Mouse (Mus musculus): Measurements from ENCODE around the gene Farsa. TPM values are rescaled to one million over a fixed set of nuclear protein-coding genes. Genes with fewer than 3 reads are reported as not detected.

Gene Farsa
- polyA plus RNA-seq, 1 experiment from 2014 or later: 105 TPM

DNA sequence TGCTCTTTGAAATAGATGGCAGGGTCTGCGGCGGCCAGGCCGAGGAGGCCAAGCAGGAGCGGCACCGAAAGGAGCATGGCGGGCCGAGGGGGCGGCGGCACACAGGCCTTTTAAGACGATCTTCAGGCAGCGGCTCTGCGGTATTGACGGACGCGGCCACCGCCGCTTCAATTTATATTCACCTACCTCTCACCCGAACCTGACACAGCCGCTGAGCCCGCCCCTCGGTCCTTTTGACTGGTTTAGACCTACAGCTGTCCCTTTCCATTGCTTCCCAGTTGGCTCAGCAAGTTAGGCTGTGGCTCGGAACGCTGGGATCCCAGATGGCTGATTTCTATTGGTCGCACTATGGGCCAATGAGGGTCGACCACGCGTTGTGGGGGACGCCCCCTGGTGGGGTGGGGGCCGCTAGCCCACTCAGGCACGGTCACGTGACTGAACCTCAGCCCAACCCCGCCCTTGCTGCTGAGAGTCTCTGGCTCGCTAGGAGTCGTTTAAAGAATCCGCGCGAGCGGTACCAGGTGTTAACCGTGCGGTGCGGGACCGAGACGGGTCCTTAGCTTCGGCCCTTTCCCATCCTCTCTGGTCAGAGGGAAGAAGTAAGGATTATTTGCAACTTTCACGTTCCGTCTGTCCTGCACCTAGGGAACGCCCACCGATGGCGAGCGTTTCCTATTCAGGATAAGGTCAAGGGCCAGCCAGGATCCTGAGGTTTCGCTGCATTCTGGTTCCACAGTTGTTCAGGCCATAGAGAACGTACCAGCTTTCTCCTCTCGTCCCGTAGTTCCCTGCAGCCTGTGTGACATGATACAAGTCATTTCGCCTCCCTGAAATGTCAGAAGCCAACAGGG, 9.8 kb upstream of the Farsa start, which contains the start of gene Calr:
Gene Calr, minus strand, starts transcription at position 213 of the 851 bp plus-strand sequence.
- Histone ChIP-seq H3K4me1 (peaks cover 42% of the 10 kb centered on the region), H3K36me3 (peaks cover 34% of the 10 kb centered on the region), H3K4me3 (replicated peaks) (peak within 1 kb of the TSS; percentile 63), H3K27me3 (replicated peaks) (no peaks in the 10 kb centered on the region), H3K9ac (replicated peaks) (peak within 1 kb of the TSS; percentile 89), H3K27ac (replicated peaks) (peak within 1 kb of the TSS; percentile 87), H3K9me3 (replicated peaks) (no peaks in the 10 kb centered on the region), H3K4me2 (peak within 1 kb of the TSS; percentile 79)
- ATAC-seq (ENCODE audit: low FRiP score): peak; percentile 99
- under 1% methylated on average over 55 of the region's 55 CpGs for WGBS

DNA sequence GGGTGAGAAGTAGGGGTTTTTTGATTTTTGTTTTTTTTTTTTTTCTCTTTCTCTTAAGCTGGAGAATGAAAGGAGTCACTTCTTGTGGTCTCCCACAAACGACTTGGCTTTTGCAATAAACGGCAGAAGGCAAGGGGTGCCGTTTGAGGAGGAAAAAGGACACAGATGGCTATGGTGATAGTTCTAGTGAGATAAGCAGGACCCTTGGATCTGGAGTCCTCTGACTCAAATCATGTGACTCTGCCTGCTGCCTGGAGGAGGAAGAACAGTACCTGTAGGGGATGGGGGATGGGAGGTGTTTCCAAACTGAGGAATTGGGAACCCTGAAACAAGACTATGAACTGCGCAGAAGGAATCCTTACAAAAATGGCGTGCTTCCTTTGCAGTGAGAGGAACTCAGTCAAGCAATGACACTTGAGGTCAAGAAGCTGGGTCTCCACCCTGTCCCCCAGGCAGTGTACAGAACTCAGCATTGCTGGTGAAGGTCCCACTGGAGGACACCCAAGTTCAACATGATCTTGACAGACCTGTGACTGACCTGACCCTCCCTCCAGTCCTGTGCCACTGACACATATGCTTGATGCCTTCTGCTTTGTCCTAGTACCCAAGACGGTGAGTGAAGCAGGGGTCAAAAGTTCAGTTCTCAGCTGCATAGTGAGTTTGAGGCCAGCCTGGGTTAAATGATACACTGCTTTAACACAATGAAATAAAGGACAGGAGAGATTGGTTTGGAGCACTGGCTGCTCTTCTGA, 8.9 kb upstream of the Farsa start:
- H3K27me3 ChIP-seq (replicated peaks): no peaks in the 10 kb centered on the region
- peak overlapping the region; percentile 87 for H3K27ac ChIP-seq (replicated peaks)
- H3K36me3 ChIP-seq: peaks cover 24% of the 10 kb centered on the region
- ATAC-seq (ENCODE audit: low FRiP score): no peak
- H3K4me1 ChIP-seq: peaks cover 34% of the 10 kb centered on the region
- H3K9me3 ChIP-seq (replicated peaks): no peaks in the 10 kb centered on the region
- peak overlapping the region; percentile 79 for H3K4me2 ChIP-seq
- WGBS: 39% methylated on average over 6 of the region's 6 CpGs
- peak overlapping the region; percentile 63 for H3K4me3 ChIP-seq (replicated peaks)
- peak overlapping the region; percentile 74 for H3K9ac ChIP-seq (replicated peaks)

DNA sequence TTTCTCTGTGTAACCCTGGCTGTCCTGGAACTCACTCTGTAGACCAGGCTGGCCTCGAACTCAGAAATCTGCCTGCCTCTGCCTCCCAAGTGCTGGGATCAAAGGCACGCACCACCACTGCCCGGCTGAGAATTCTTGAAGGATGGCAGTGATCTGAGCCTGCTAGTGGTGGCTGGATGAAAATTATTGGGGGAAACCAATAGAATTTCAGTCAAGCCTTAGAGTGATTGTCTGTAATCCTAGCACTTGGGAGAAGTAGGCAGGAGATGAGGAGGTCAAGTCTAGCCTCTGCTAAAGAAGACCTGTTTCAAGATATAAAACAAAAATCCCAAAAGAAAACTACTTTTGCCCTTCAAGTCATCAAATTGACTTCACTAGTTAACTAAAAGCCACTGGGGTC, 355 bp upstream of the Farsa start:
- peaks cover 22% of the 10 kb centered on the region for H3K4me1 ChIP-seq
- no peaks in the 10 kb centered on the region for H3K9me3 ChIP-seq (replicated peaks)
- peak overlapping the region; percentile 90; the same call in 1 of the 2 replicates for H3K4me2 ChIP-seq
- no peaks in the 10 kb centered on the region for H3K27me3 ChIP-seq (replicated peaks)
- no peak overlapping the region for H3K27ac ChIP-seq (replicated peaks)
- no peak overlapping the region for H3K9ac ChIP-seq (replicated peaks)
- WGBS: 98% methylated on average over 3 of the region's 3 CpGs
- no peak overlapping the region; the same call in 1 of the 2 replicates for H3K4me3 ChIP-seq (replicated peaks)
- peaks cover 20% of the 10 kb centered on the region for H3K36me3 ChIP-seq
- peak; percentile 29; the same call in 1 of the 2 replicates for ATAC-seq (ENCODE audit: low FRiP score)

DNA sequence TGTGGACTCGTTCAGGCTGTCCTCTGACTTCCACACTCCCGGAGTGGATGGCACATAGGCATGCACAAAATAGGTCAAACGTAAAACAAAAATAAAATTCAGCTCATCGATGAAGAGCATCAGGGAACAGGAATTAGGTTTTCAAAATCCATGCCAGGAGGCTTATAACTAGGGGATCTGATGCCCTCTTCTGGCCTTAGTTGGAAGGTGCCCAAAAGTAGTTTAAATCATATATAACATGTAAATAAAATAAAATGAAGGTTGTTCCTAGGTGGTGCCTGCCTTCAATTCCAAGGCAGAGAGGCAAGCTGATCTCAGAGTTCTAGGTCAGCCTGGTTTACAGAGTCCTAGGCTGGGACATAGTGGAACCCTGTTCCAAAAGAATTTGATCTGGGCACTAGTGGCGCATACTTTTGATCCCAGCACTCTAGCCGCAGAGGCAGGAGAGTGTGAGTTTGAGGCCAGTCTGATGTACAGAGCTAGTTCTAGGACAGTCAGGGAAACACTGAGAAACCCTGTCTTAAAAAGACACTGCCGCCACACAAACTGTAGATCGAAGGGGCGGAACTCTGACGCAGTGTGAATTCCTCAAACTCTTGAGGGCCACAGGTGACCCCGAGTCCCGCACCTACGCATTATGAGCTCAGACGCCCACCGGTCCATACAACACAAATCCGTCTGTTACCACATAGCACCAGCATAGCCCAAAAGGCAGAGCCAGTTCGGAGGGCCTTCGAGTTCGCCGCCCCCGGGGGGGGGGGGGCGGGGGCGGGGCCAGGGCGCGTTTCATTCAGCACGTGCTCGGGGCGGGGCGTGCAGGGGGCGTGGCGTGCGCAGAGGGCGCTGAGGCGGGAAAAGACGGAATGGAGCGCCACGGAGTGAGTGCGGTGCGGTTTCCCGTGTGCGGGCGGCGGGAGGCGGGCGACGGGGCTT, 14.9 kb downstream of the Farsa start, which contains the start of gene Syce2:
Gene Syce2, plus strand, starts transcription at position 736 of the 933 bp plus-strand sequence.
- Histone ChIP-seq H3K4me2 (peak within 1 kb of the TSS; percentile 97), H3K27ac (replicated peaks) (no peak within 1 kb of the TSS), H3K4me3 (replicated peaks) (peak within 1 kb of the TSS; percentile 49), H3K36me3 (peaks cover 32% of the 10 kb centered on the region), H3K9ac (replicated peaks) (peak within 1 kb of the TSS; percentile 47), H3K9me3 (replicated peaks) (no peaks in the 10 kb centered on the region), H3K4me1 (peaks cover 16% of the 10 kb centered on the region), H3K27me3 (replicated peaks) (peaks cover 7% of the 10 kb centered on the region; the same call in 1 of the 2 replicates)
- peak; percentile 84 for ATAC-seq (ENCODE audit: low FRiP score)
- WGBS: 16% methylated on average over 41 of the region's 46 CpGs

DNA sequence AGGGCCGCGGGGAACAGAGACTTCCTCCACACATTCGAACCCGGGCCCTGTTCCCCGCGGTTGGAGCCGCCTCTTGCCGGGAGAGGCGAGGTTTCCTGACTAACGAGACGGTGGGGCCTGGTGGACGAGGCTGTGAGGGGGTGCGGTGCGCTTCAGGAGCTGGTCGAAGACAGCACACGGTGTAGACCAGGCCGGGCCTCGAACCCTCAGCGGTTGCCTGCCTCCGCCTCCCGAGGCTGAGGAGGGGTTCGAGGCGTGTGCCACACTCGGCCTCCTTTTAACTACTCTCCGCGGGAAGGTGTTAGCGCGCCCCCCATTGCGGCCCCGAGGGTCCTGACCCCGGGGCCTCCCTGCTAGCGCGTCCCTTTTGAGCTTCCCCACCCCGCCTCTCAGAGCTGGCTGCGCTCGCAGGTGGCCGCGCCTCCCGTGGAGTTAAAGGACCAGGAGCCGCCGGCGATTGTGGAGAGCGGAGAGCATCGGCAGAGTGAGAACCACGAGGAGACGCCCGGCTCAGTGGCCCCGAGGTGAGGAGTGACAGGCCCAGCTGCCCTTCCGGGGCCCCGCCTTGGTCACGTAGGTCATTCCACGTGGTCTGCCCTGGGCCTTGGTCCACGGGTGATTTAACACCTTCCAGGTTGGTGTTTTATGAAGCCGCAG, 15.6 kb downstream of the Farsa start:
- peak; percentile 55 for ATAC-seq (ENCODE audit: low FRiP score)
- peaks cover 7% of the 10 kb centered on the region; the same call in 1 of the 2 replicates for H3K27me3 ChIP-seq (replicated peaks)
- WGBS: 4% methylated on average over 54 of the region's 54 CpGs

DNA sequence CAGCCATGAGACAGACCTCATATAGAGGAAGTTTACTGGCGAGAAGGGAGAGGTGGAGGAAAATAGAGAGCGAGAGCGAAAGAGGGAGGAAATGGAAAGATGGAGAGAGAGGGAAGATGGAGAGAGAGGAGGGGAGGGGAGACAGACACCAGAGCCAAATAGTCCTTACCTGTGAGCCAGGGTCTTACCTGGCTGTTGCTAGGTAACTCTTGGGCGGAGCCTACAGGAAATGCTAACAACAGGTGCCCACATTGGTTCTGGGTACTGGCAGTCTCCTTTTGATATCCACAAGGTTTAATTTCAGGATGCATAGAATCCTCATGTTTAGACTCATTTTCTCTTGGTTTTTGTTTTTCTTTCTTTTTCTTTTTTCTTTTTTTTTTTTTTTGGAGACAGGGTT, 16.2 kb downstream of the Farsa start:
- H3K27ac ChIP-seq (replicated peaks): no peak overlapping the region
- ATAC-seq (ENCODE audit: low FRiP score): no peak
- 78% methylated on average over 4 of the region's 4 CpGs for WGBS
- H3K4me2 ChIP-seq: peak overlapping the region; percentile 97
- H3K36me3 ChIP-seq: peaks cover 18% of the 10 kb centered on the region
- H3K9me3 ChIP-seq (replicated peaks): no peaks in the 10 kb centered on the region
- H3K9ac ChIP-seq (replicated peaks): peak overlapping the region; percentile 47; the same call in 1 of the 2 replicates
- peaks cover 16% of the 10 kb centered on the region for H3K4me1 ChIP-seq
- H3K4me3 ChIP-seq (replicated peaks): peak overlapping the region; percentile 49
- peaks cover 7% of the 10 kb centered on the region; the same call in 1 of the 2 replicates for H3K27me3 ChIP-seq (replicated peaks)

More for the DNA sequence above, 15.6 kb downstream of the Farsa start:
- peaks cover 24% of the 10 kb centered on the region for H3K36me3 ChIP-seq
- H3K4me2 ChIP-seq: peak overlapping the region; percentile 97
- peaks cover 16% of the 10 kb centered on the region for H3K4me1 ChIP-seq
- H3K9ac ChIP-seq (replicated peaks): peak overlapping the region; percentile 47
- peak overlapping the region; percentile 49 for H3K4me3 ChIP-seq (replicated peaks)
- no peak overlapping the region for H3K27ac ChIP-seq (replicated peaks)
- no peaks in the 10 kb centered on the region for H3K9me3 ChIP-seq (replicated peaks)

DNA sequence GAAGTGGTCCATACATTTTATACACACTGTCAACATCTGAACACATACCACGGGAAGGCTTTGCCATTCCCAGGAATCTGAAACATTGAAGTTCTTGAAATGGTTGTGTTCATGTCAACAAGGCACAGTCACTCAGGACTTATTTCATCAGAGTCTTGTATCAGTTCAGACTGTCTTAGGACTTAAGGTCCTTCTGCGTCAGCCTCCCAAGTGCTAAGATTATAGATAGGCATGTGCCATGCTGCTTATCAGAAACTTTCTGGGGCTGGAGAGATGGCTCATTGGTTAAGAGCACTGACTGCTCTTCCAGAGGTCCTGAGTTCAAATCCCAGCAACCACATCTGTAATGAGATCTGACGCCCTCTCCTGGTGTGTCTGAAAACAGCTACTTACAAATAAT, 17.6 kb downstream of the Farsa start:
- Histone ChIP-seq H3K9ac (replicated peaks) (no peak overlapping the region), H3K27ac (replicated peaks) (no peak overlapping the region), H3K4me1 (peaks cover 16% of the 10 kb centered on the region), H3K36me3 (peaks cover 5% of the 10 kb centered on the region; the same call in 1 of the 2 replicates), H3K9me3 (replicated peaks) (no peaks in the 10 kb centered on the region), H3K4me2 (no peak overlapping the region), H3K4me3 (replicated peaks) (no peak overlapping the region), H3K27me3 (replicated peaks) (peaks cover 7% of the 10 kb centered on the region; the same call in 1 of the 2 replicates)
- WGBS: 94% methylated on average over 3 of the region's 3 CpGs
- no peak for ATAC-seq (ENCODE audit: low FRiP score)

DNA sequence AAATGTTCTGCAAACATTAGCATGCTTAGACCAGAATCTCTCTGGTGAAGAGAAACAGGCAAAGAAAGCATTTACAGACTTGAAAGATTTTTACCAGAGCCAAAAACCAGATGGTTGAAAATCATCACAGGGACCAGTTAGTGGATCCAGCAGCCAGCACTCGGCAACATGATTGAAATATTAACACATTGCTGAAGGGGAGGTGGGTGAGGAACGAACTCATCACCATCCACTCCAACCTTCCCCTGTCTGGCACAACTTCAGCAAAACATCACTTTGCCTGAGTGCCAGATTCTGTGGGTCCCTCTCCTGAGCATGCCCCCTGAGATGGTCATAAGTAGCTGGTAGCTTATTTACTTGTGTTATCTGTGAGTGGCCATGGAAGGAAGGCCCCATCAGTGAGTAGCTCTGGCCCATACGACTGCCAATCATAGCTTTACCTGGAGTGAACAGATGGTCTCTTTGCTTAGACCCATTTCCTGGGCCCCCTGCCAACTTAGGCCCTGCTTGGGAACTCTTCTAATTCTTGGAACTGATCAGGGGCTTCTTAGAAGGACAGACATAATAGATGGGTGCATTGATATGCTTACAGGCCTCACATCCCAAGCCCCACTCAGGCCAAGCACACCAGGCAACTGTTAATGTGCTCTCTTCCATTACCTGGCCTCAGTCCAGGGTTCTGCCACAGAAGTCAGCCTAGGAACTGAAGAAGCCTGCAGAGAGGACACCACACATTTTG, 20.7 kb downstream of the Farsa start:
- 74% methylated on average over 3 of the region's 3 CpGs for WGBS
- Histone ChIP-seq H3K4me3 (replicated peaks) (no peak overlapping the region), H3K9ac (replicated peaks) (no peak overlapping the region), H3K4me2 (no peak overlapping the region), H3K27me3 (replicated peaks) (peaks cover 6% of the 10 kb centered on the region; the same call in 1 of the 2 replicates), H3K4me1 (peaks cover 6% of the 10 kb centered on the region), H3K36me3 (no peaks in the 10 kb centered on the region), H3K9me3 (replicated peaks) (no peaks in the 10 kb centered on the region), H3K27ac (replicated peaks) (no peak overlapping the region)
- ATAC-seq (ENCODE audit: low FRiP score): no peak

DNA sequence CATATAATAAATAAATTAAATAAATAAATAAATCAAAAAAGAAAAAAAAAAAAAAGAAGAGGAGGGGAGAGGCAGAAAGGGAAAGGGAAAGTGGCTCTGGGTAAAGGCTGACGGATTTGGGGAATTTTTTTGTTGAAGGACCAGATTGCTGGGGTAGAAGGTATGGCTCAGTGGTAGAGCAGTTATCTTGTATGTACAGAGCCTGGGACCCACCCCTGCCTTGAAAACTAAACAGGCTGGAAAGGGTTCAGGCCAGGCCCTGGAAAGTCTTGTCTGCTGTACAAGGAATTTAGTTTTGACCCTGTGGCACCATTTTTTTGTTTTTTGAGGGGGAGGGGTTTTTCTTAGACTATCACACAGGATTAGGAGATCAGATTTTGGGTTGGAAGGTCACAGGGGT, 22.1 kb downstream of the Farsa start:
- 97% methylated on average over 1 of the region's 1 CpGs for WGBS
- Histone ChIP-seq H3K27me3 (replicated peaks) (no peaks in the 10 kb centered on the region), H3K27ac (replicated peaks) (no peak overlapping the region), H3K4me3 (replicated peaks) (no peak overlapping the region), H3K9me3 (replicated peaks) (no peaks in the 10 kb centered on the region), H3K4me2 (no peak overlapping the region), H3K9ac (replicated peaks) (no peak overlapping the region), H3K4me1 (no peaks in the 10 kb centered on the region), H3K36me3 (no peaks in the 10 kb centered on the region)
- no peak for ATAC-seq (ENCODE audit: low FRiP score)

DNA sequence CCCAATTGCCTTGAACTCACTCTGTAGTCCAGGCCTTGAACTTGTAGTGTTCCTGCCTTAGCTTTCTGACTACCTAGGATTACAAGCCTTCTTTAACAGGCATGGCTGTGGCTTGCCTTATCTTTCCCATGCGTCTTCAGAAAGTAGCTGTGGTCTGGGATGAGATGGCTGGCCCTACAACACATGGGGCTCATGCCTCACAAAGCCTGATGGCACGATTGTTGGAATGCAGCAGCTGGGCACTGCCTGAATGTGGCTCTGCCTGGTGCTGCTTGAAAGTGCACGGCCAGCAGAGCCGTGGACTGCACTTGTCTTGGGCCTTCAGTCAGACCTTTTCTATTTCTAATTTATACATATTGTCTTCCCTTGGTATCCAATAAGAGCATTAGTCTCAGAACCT, 27.9 kb downstream of the Farsa start:
- WGBS: 94% methylated on average over 4 of the region's 4 CpGs
- Histone ChIP-seq H3K4me2 (no peak overlapping the region), H3K4me1 (no peaks in the 10 kb centered on the region), H3K9ac (replicated peaks) (no peak overlapping the region), H3K27ac (replicated peaks) (no peak overlapping the region), H3K9me3 (replicated peaks) (no peaks in the 10 kb centered on the region), H3K27me3 (replicated peaks) (no peaks in the 10 kb centered on the region), H3K4me3 (replicated peaks) (no peak overlapping the region), H3K36me3 (peaks cover 39% of the 10 kb centered on the region)
- ATAC-seq (ENCODE audit: low FRiP score): no peak
